Mouse (Mus musculus) erythroblast, adult 5-6 weeks (primary cell): ENCODE results near the gene Tmem11. TPM values are rescaled to one million over a fixed set of nuclear protein-coding genes. Genes with fewer than 3 reads are reported as not detected.

Experiments used
- ATAC-seq: replicated peaks from 2 replicates; pipeline ENCODE4 v1.8.0; 2016; ENCODE audit warnings: moderate number of reproducible peaks, mild to moderate bottlenecking, moderate TSS enrichment, inconsistent platforms; ENCODE audit not compliant: poor library complexity, low FRiP score, severe bottlenecking
- total RNA-seq, 2 experiments: library from RNA; stranded (forward) in 1 of 2; stranded (reverse) in 1 of 2; fragments of 150-400 nt in 1 of 2; fragments of 200-764, 138-1000 nt in 1 of 2; gene quantifications; 2 replicates each; pipeline versions ENCODE4 v1.2.3 to v1.2.4; 2015 to 2017; ENCODE audit warnings: low replicate concordance in 2 of 2

Gene Tmem11
- total RNA-seq (2015; ENCODE audit: low replicate concordance) (1.9 and 8.8 TPM in 2 replicates), total RNA-seq (2017; ENCODE audit: low replicate concordance) (7.2 and 13.5 TPM in 2 replicates)

- peak; percentile 95 for ATAC-seq
Measured at GRCm38 (mm10) chr11:60878675-60879294, at the start of gene Tmem11. Gene Tmem11 (minus strand): TSS chr11:60879272.

DNA sequence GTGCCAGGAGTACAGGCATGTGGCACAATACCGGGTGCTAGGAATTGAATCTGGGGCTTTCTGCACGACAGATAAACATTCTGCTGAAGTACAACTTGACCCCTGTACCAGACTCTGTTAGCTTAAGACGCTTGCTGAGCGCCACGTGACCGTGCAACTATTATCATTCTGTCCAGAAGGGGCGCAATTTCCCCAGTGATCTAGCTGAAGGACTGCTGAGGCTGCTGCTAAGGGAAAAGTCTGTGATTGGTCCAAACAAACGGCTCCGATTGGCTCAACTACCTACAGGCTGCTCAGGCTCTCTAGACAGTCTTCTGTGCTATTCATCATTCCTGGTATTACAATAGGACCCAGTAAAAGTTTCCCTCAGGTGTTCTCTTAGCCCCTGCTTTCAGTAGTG lies 48.2 kb upstream of the Tmem11 start:
- ATAC-seq, result peak; percentile 49

DNA sequence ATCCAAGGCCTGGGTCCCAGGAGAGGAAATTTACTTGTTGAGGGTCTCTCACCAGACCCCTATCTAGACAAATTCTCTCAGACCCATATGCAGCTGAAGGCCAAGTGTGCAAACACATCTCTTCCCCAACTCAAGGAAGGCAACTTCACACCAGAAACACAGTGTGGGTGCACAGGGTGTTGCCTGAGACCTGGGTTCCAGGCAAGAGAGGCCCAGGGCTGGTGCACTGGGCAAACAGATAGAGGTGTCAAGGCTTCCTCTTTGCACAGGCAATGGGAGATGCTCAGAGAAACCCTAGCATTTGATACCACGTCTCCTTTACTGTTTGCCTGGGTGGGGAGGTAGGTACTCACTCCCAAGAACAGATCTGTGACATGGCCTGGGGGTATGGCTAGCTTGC lies 45.9 kb upstream of the Tmem11 start:
- peak; percentile 24 for ATAC-seq

DNA sequence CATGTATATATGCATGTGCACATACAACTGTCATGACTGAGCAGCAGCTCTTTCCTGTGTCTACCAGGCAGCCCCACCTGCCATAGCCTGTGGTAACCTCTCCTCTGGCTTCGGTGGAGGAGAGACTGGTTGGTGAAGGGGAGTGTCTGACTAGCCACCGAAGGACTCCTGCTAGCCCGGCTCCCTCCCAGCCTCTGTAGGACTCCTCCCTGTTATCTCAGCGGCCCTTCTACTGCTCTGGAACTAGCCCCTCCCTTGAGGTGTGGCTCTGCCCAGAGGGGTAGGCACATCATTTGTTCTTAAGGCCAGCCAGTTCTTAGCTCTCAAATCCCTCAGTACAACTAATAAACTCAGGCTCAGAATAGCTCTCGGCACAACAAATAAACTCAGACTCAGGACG lies 45.4 kb upstream of the Tmem11 start:
- ATAC-seq, result peak; percentile 86

- no peak for ATAC-seq
Measured at GRCm38 (mm10) chr11:60922964-60923363, 43.9 kb upstream of the Tmem11 start.

DNA sequence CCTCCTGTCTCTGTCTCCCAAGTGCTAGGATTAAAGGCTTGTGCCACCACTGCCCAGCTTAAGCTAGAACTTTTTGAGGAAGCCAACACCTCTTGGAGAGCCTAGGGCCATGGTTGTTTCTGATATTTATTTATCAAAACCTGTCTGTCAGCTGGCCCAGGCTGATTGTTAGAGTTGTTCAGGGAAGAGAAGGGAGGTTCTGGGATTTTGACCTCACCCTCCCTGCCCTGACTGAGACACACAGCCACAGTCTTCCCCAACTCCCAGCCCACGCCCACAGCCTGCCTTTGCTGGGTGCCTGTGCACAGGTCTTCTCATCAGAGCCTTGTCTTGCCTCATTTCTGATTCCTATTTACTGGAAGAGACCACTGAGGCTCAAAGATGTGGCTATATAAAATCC lies 43.1 kb upstream of the Tmem11 start:
- peak; percentile 63 for ATAC-seq

- 0 out of 2 replicates have a peak, but pooled peaks have one; percentile 9 for ATAC-seq
Measured at GRCm38 (mm10) chr11:60920021-60920420, 40.9 kb upstream of the Tmem11 start.

- no peak for ATAC-seq
Measured at GRCm38 (mm10) chr11:60915201-60915600, 36.1 kb upstream of the Tmem11 start.

- no peak for ATAC-seq
Measured at GRCm38 (mm10) chr11:60914491-60914890, 35.4 kb upstream of the Tmem11 start, which contains the start of gene Natd1. Gene Natd1 (minus strand): TSS chr11:60914750.

DNA sequence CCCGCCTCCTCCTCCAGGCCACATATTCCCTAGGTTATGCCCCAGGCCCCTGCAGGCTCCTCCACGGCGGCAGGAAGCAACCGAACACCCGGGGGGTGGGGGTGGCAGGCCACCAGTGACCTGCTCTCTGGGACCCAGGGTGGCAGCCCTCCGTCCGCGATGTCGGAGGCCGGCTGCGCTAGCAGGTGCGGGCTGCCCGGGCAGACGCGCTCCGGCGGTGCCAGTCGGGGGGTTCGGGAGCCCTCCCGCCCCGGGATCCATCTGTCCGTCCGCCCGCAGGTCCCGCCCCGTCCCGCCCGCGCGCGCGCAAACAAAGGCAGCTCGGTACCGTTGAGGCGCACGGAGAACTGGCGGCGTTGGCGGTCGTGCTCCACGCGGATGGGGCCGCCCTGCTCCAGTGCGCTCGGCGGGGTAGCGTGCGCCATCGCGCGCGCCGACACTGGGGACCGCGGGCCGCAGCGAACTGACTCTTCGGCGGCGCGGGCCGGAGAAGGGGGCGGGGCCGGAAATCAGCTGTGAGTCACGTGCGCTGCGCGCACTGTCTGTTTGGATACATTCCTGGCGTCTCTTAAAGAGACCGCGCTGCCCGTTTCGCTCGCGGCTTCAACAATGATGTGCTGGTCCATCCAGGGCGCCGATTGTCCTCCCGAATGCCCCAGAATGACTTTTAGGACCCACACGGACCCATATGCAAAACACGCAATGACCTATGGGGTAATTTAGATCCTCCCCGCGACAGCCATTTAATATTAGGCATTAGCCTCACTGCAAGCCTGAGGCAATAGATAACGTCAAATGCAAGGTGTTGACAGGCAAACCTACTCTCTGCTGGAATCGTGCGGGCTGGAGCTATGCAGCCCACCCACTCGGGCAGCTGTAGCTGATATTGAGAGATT lies 34.5 kb upstream of the Tmem11 start:
- peak; percentile 89 for ATAC-seq

GRCm38 (mm10) chr11:60912525-60912973 lies 33.5 kb upstream of the Tmem11 start:
- no peak for ATAC-seq

- no peak for ATAC-seq
Measured at GRCm38 (mm10) chr11:60909626-60910025, 30.6 kb upstream of the Tmem11 start.

GRCm38 (mm10) chr11:60908073-60908472 lies 29.0 kb upstream of the Tmem11 start:
- no peak for ATAC-seq

- ATAC-seq, result no peak
Measured at GRCm38 (mm10) chr11:60906449-60906848, 27.4 kb upstream of the Tmem11 start.

DNA sequence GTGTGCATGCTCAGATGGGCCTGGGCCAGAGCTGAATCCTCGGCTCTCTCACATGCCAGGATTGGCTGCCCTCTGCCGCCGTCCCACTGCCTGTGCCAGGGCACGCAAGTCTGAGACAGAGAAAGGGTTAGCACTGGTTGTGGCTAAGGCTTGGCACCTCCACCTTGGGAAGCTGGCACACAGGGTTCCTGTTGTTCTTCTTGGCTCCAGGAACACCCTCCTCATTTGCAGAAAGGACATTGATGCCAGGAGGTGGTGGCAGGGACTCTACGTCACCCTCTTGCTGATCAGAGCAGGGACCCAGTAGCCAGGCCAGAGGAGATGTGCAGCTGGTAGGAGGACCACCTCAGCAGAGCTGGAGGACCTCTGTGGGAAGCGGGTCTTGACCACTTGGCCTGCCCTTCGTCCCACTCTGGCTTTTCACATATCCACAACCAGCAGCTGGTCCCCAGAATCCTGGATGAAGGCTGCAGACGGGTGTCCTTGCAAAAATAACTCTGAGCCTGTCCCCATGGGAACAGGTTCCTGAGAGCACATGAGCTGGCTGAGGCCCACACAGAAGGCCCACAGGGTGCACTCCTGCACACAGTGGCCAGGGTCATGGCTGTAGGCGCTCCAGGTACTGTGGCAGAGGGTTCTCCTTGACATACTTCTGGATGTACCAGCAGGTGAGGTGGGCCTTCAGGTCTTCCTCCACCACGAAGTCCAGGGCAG lies 26.5 kb upstream of the Tmem11 start:
- ATAC-seq, result no peak

DNA sequence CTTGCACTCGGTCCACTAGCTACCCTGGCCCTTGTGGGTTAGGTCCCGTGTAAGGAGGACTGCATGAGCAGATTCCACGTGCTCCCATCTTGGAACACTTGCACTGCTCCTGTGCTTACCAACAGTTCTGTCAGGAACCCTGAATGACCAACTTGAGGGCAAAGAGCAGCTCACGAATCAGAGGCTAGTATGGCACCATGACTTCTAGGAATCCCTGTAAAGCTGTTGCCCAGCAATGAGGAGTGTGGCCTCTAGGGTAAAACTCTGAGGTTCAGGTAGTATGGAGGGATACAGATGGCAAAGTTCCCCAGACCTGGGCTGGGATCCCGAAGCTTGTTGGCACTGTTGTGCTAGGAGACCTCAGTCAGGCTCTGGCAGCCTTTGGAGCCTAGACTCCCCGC lies 24.6 kb upstream of the Tmem11 start:
- ATAC-seq, result no peak

DNA sequence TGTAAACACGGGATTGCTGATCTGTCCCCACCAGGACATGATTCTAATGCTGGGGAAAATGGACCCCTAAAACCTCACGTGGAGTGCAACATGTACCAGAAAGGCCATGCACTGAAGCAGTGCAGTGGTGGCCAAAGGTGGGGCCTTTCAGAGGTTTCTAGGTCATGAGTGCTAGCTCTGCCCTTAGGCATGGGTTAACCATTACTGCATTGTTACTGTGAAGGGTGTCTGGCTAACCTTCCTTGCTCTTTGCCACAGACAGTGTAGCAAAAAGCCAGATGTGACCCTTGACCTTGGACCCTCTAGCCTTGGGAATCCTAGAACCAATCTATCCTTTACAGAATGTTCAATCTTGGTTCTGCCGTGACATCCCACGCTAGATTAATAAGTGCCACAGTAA lies 23.4 kb upstream of the Tmem11 start:
- ATAC-seq, result 0 out of 2 replicates have a peak, but pooled peaks have one; percentile 24

- ATAC-seq, result no peak
Measured at GRCm38 (mm10) chr11:60902001-60902400, 22.9 kb upstream of the Tmem11 start.

- no peak for ATAC-seq
Measured at GRCm38 (mm10) chr11:60895915-60896314, 16.8 kb upstream of the Tmem11 start.

DNA sequence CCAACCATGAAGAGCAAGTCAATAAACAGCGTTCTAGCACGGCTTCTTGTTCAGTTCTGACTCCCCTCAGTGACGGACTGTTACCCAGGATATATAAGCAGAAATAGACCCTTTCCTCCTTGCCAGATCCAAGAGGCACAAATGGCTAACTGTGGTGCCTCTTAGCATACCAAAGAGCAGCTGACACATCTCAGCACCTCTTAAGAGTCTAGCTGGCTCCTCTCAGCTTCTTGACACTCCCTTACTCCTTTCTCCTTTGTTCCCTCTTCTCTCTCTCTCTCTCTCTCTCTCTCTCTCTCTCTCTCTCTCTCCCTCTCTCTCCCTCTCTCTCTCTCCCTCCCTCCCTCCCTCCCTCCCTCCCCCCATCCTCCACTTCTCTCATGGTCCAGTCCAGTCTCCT lies 11.7 kb upstream of the Tmem11 start:
- ATAC-seq, result no peak
